Comparison of ENCODE assay signal across 18 mouse cellular contexts in genomic region chr6:4549846-4550548, GRCm38 (mm10). TPM values are rescaled to one million over a fixed set of nuclear protein-coding genes. Genes with fewer than 3 reads are reported as not detected.
DNase-seq lines count a peak whose midpoint lies in the region; ATAC-seq and TF ChIP-seq lines count a peak whose summit lies in the region.
"Had no signal": no experiment of that assay in that cellular context is flagged by ENCODE, and none has a peak within 500 bp of the region (broad histone marks: within the 10 kb centered on the region; RNA-seq: fewer than 3 reads in every experiment).

No protein-coding gene starts in this region.

- no peaks in the 10 kb centered on the region for H3K27me3 ChIP-seq in hindbrain, embryonic 10.5 days (ENCODE audit: insufficient read depth, poor library complexity, severe bottlenecking)
- no peaks in the 10 kb centered on the region for H3K27me3 ChIP-seq in hindbrain, embryonic 16.5 days (replicated peaks; ENCODE audit: control insufficient read depth, insufficient read depth, low read length)
- no peaks in the 10 kb centered on the region for H3K27me3 ChIP-seq in hindbrain, embryonic 14.5 days (ENCODE audit: control insufficient read depth, insufficient read depth, low read length)
- H3K27me3 ChIP-seq in midbrain, embryonic 14.5 days (ENCODE audit: control insufficient read depth, insufficient read depth, low read length): no peaks in the 10 kb centered on the region
- H3K27me3 ChIP-seq: forebrain, embryonic 13.5 days; liver, embryonic 13.5 days; neural tube, embryonic 12.5 days had no signal

- H3K4me2 ChIP-seq in hindbrain, embryonic 16.5 days (ENCODE audit: low read length): no peak overlapping the region
- no peak overlapping the region for H3K4me2 ChIP-seq in hindbrain, embryonic 14.5 days (replicated peaks)
- H3K4me2 ChIP-seq in midbrain, embryonic 14.5 days (ENCODE audit: low read length): no peak overlapping the region
- H3K4me2 ChIP-seq: forebrain, embryonic 13.5 days; liver, embryonic 13.5 days; neural tube, embryonic 12.5 days had no signal

- no peaks in the 10 kb centered on the region for H3K36me3 ChIP-seq in hindbrain, embryonic 10.5 days
- H3K36me3 ChIP-seq in hindbrain, embryonic 16.5 days (ENCODE audit: control insufficient read depth, insufficient read depth, low read length): no peaks in the 10 kb centered on the region
- no peaks in the 10 kb centered on the region for H3K36me3 ChIP-seq in hindbrain, embryonic 14.5 days (replicated peaks; ENCODE audit: control insufficient read depth, insufficient read depth)
- no peaks in the 10 kb centered on the region for H3K36me3 ChIP-seq in midbrain, embryonic 14.5 days (ENCODE audit: control insufficient read depth, insufficient read depth, low read length)
- H3K36me3 ChIP-seq: liver, embryonic 13.5 days; neural tube, embryonic 12.5 days had no signal

- no peak; the same call in 1 of the 2 replicates for ATAC-seq in hindbrain, embryonic 16.5 days
- ATAC-seq in hindbrain, embryonic 14.5 days (ENCODE audit: low FRiP score): 0 out of 2 replicates have a peak, but pooled peaks have one; percentile 28
- no peak for ATAC-seq in midbrain, embryonic 14.5 days (ENCODE audit: low FRiP score, low TSS enrichment)
- ATAC-seq: CD4-positive, CD25-positive, alpha-beta regulatory T cell, adult 4 months; forebrain, embryonic 13.5 days; inflammation-experienced regulatory T-cells, adult 6 months had no signal

- H3K4me3 ChIP-seq in hindbrain, embryonic 10.5 days: no peak overlapping the region
- no peak overlapping the region for H3K4me3 ChIP-seq in hindbrain, embryonic 16.5 days (ENCODE audit: low read length)
- H3K4me3 ChIP-seq in hindbrain, embryonic 14.5 days (replicated peaks; ENCODE audit: low read length): no peak overlapping the region
- H3K4me3 ChIP-seq in midbrain, embryonic 14.5 days (replicated peaks; ENCODE audit: low read depth, low read length): no peak overlapping the region
- no peak overlapping the region for H3K4me3 ChIP-seq in left cerebral cortex, adult 2 months
- H3K4me3 ChIP-seq: forebrain, embryonic 13.5 days; gastrocnemius, adult 2 months; heart, adult 2 months; liver, embryonic 13.5 days; neural tube, embryonic 12.5 days had no signal

- TF ChIP-seq CTCF in left cerebral cortex, adult 2 months (IDR thresholded peaks at IDR 0.05): no peak

- peaks cover 32% of the 10 kb centered on the region for H3K4me1 ChIP-seq in hindbrain, embryonic 10.5 days (replicated peaks)
- H3K4me1 ChIP-seq in hindbrain, embryonic 16.5 days (ENCODE audit: control insufficient read depth, insufficient read depth, low read depth, low read length): no peaks in the 10 kb centered on the region
- H3K4me1 ChIP-seq in hindbrain, embryonic 14.5 days (replicated peaks; ENCODE audit: control insufficient read depth, insufficient read depth, low read length): peaks cover 13% of the 10 kb centered on the region
- peaks cover 21% of the 10 kb centered on the region for H3K4me1 ChIP-seq in midbrain, embryonic 14.5 days (ENCODE audit: control insufficient read depth, insufficient read depth, low read length)
- H3K4me1 ChIP-seq: liver, embryonic 13.5 days had no signal

- H3K27ac ChIP-seq in hindbrain, embryonic 10.5 days: peak overlapping the region; percentile 72
- no peak overlapping the region for H3K27ac ChIP-seq in hindbrain, embryonic 16.5 days (ENCODE audit: low read depth, low read length)
- H3K27ac ChIP-seq in hindbrain, embryonic 14.5 days: no peak overlapping the region
- H3K27ac ChIP-seq in midbrain, embryonic 14.5 days (replicated peaks; ENCODE audit: low read depth, low read length): no peak overlapping the region
- H3K27ac ChIP-seq in left cerebral cortex, adult 2 months: no peak overlapping the region
- H3K27ac ChIP-seq: forebrain, embryonic 13.5 days; gastrocnemius, adult 2 months; heart, adult 2 months; liver, embryonic 13.5 days; neural tube, embryonic 12.5 days had no signal

- no peaks in the 10 kb centered on the region for H3K9me3 ChIP-seq in hindbrain, embryonic 10.5 days
- no peaks in the 10 kb centered on the region for H3K9me3 ChIP-seq in hindbrain, embryonic 16.5 days (ENCODE audit: control insufficient read depth, low read length)
- H3K9me3 ChIP-seq in hindbrain, embryonic 14.5 days (ENCODE audit: control insufficient read depth, low read length): no peaks in the 10 kb centered on the region
- H3K9me3 ChIP-seq in midbrain, embryonic 14.5 days (ENCODE audit: control insufficient read depth, low read length): no peaks in the 10 kb centered on the region
- H3K9me3 ChIP-seq: forebrain, embryonic 13.5 days; liver, embryonic 13.5 days; neural tube, embryonic 12.5 days had no signal

- intact Hi-C loops in left cerebral cortex, adult 2 months (cut with DNase I): loop anchor here (2.0 to 5.0 kb wide), 5 partner anchors 52 to 928 kb away; partner anchors contain the start of gene Casd1

- peak; percentile 39 for DNase-seq in hindbrain, embryonic 10.5 days (ENCODE audit: low spot score)
- DNase-seq in adipocyte (ENCODE audit: low spot score): peak; percentile 23
- DNase-seq in hindbrain, embryonic 14.5 days (ENCODE audit: low spot score): no peak
- DNase-seq in midbrain, embryonic 14.5 days: peak; percentile 46
- DNase-seq in urinary bladder, postnatal 36 days (ENCODE audit: low spot score in 2 of 2): no peak
- DNase-seq in left cerebral cortex, adult 2 months (ENCODE audit: extremely low spot score in 1 of 2, low spot score in 2 of 2): no peak
- DNase-seq in cerebellum, adult 11-12 months: no peak
- DNase-seq: cerebellum, adult 9-10 months; gastrocnemius, adult 2 months; heart, adult 2 months; liver, embryonic 13.5 days; lung, postnatal 14 days; right cerebral cortex, postnatal 25 days had no signal

- no peak overlapping the region for H3K9ac ChIP-seq in hindbrain, embryonic 16.5 days (ENCODE audit: low read depth, low read length)
- no peak overlapping the region for H3K9ac ChIP-seq in hindbrain, embryonic 14.5 days
- H3K9ac ChIP-seq in midbrain, embryonic 14.5 days (replicated peaks; ENCODE audit: low read length): no peak overlapping the region
- H3K9ac ChIP-seq: forebrain, embryonic 13.5 days; liver, embryonic 13.5 days; neural tube, embryonic 12.5 days had no signal

- whole genome bisulfite sequencing in hindbrain, embryonic 10.5 days: 33% methylated on average over 11 of the region's 11 CpGs
- WGBS in hindbrain, embryonic 16.5 days: 23% methylated on average over 11 of the region's 11 CpGs
- WGBS in hindbrain, embryonic 14.5 days: 23% methylated on average over 11 of the region's 11 CpGs
- WGBS in midbrain, embryonic 14.5 days: 22% methylated on average over 11 of the region's 11 CpGs

RNA-seq across cellular contexts. Expression of gene Col1a2, which starts 45.4 kb away (rescaled TPM):
- polyA plus RNA-seq in hindbrain, embryonic 10.5 days (2016; fragmentation: Nextera tagmentation; extraction: Ambion mirVana): 99.8 and 130 TPM in 2 replicates
- polyA plus RNA-seq in hindbrain, embryonic 16.5 days (2015; fragmentation: Nextera tagmentation; extraction: Ambion mirVana): 114 and 205 TPM in 2 replicates
- 163 and 199 TPM in 2 replicates for polyA plus RNA-seq in hindbrain, embryonic 14.5 days (2014; fragmentation: Nextera tagmentation; extraction: Ambion mirVana)
- polyA plus RNA-seq in midbrain, embryonic 14.5 days (2014; fragmentation: Nextera tagmentation; extraction: Ambion mirVana): 2.4 and 88.1 TPM in 2 replicates
- 10 to 100 TPM; 20.2 to 21.8 TPM for total RNA-seq in left cerebral cortex, adult 2 months (2021)

RNA-seq across cellular contexts. Expression of gene Casd1, which starts 50.6 kb away (rescaled TPM):
- polyA plus RNA-seq in hindbrain, embryonic 10.5 days (2016; fragmentation: Nextera tagmentation; extraction: Ambion mirVana): 33.8 and 36.4 TPM in 2 replicates
- 42.1 and 43.4 TPM in 2 replicates for polyA plus RNA-seq in hindbrain, embryonic 16.5 days (2015; fragmentation: Nextera tagmentation; extraction: Ambion mirVana)
- polyA plus RNA-seq in hindbrain, embryonic 14.5 days (2014; fragmentation: Nextera tagmentation; extraction: Ambion mirVana): 57.9 and 63.7 TPM in 2 replicates
- 43.2 and 61.9 TPM in 2 replicates for polyA plus RNA-seq in midbrain, embryonic 14.5 days (2014; fragmentation: Nextera tagmentation; extraction: Ambion mirVana)
- total RNA-seq in left cerebral cortex, adult 2 months (2021): 10 to 100 TPM; 45.4 to 51.8 TPM

Comparison
In these comparisons a context has a peak if more than half of its experiments do, and no peak if none do; other contexts are left out.
1. DNase-seq: peak in hindbrain, embryonic 10.5 days (single experiment), adipocyte (single experiment) and midbrain, embryonic 14.5 days (single experiment); none in hindbrain, embryonic 14.5 days (single experiment), urinary bladder, postnatal 36 days (0 of 2), left cerebral cortex, adult 2 months (0 of 2) and cerebellum, adult 11-12 months (single experiment).